Mouse (Mus musculus) spleen, postnatal 36 days (tissue): Measurements from ENCODE around the gene Arid5b.

ENCODE experiments used
- DNase-seq, 2 experiments: peaks; one replicate each; pipeline ENCODE4 v3.0.0; 2022; ENCODE audit warnings: low spot score in 2 of 2, mixed read lengths in 1 of 2

The Arid5b gene

GRCm38 (mm10) chr10:68089435-68090196 lies 188.9 kb downstream of the Arid5b start:
- DNase-seq: no peak

- DNase-seq: no peak
Observed at GRCm38 (mm10) chr10:68087722-68088121, 190.8 kb downstream of the Arid5b start.

GRCm38 (mm10) chr10:68086973-68087372 lies 191.6 kb downstream of the Arid5b start:
- DNase-seq: no peak

- no peak for DNase-seq
Observed at GRCm38 (mm10) chr10:68085574-68085973, 193.0 kb downstream of the Arid5b start.

- DNase-seq: no peak
Observed at GRCm38 (mm10) chr10:68081712-68082111, 196.8 kb downstream of the Arid5b start.

GRCm38 (mm10) chr10:68079910-68080670 lies 198.4 kb downstream of the Arid5b start:
- DNase-seq: no peak

- DNase-seq: no peak
Observed at GRCm38 (mm10) chr10:68078708-68079107, 199.8 kb downstream of the Arid5b start.

GRCm38 (mm10) chr10:68075181-68075580 lies 203.4 kb downstream of the Arid5b start:
- no peak for DNase-seq

GRCm38 (mm10) chr10:68074291-68074690 lies 204.2 kb downstream of the Arid5b start:
- DNase-seq: no peak

GRCm38 (mm10) chr10:68072626-68073025 lies 205.9 kb downstream of the Arid5b start:
- DNase-seq: no peak

GRCm38 (mm10) chr10:68071041-68071440 lies 207.5 kb downstream of the Arid5b start:
- DNase-seq: no peak

- no peak for DNase-seq
Observed at GRCm38 (mm10) chr10:68068426-68068825, 210.1 kb downstream of the Arid5b start.

- no peak for DNase-seq
Observed at GRCm38 (mm10) chr10:68067961-68068360, 210.6 kb downstream of the Arid5b start.

GRCm38 (mm10) chr10:68066173-68066572 lies 212.4 kb downstream of the Arid5b start:
- DNase-seq: no peak

- DNase-seq: no peak
Observed at GRCm38 (mm10) chr10:68064571-68064970, 214.0 kb downstream of the Arid5b start.

- no peak for DNase-seq
Observed at GRCm38 (mm10) chr10:68063806-68064545, 214.6 kb downstream of the Arid5b start.

- no peak for DNase-seq
Observed at GRCm38 (mm10) chr10:68061249-68061615, 217.3 kb downstream of the Arid5b start.

- DNase-seq: no peak
Observed at GRCm38 (mm10) chr10:68060590-68061248, 217.8 kb downstream of the Arid5b start.

GRCm38 (mm10) chr10:68058378-68058777 lies 220.2 kb downstream of the Arid5b start:
- DNase-seq: no peak

GRCm38 (mm10) chr10:68057841-68058240 lies 220.7 kb downstream of the Arid5b start:
- no peak for DNase-seq

- no peak for DNase-seq
Observed at GRCm38 (mm10) chr10:68054706-68055105, 223.8 kb downstream of the Arid5b start.

GRCm38 (mm10) chr10:68054131-68054530 lies 224.4 kb downstream of the Arid5b start:
- DNase-seq: no peak
